Mouse (Mus musculus) heart, embryonic 14.5 days (tissue): Measurements from ENCODE around the gene Cnst. TPM values are rescaled to one million over a fixed set of nuclear protein-coding genes. Genes with fewer than 3 reads are reported as not detected.

Source experiments
- ATAC-seq: fragments of 200-750 bp; cut with Nextera tagmentation; 2 replicates; pipeline ENCODE4 v1.8.0; 2017; ENCODE audit warnings: low read depth, moderate TSS enrichment; ENCODE audit not compliant: insufficient number of reproducible peaks, insufficient read depth, low FRiP score
- H3K27ac ChIP-seq, 2 experiments: fragments of 200-500 bp in 1 of 2; fragments of 300-500 bp in 1 of 2; sonication (generic) in 1 of 2; replicated peaks in 1 of 2; 2 replicates each; pipeline ENCODE4 v1.5.1; 2012 to 2014; ENCODE audit warnings: low read depth in 2 of 2, low read length in 2 of 2, control low read depth in 1 of 2, mild to moderate bottlenecking in 1 of 2, mixed read lengths in 1 of 2; ENCODE audit not compliant: control insufficient read depth in 1 of 2, insufficient read depth in 1 of 2
- H3K27me3 ChIP-seq: fragments of 300-500 bp; sonication (generic); 2 replicates; pipeline ENCODE4 v1.6.1; 2014; ENCODE audit warnings: mild to moderate bottlenecking, low read length, control low read depth; ENCODE audit not compliant: control insufficient read depth, insufficient read depth
- H3K36me3 ChIP-seq: fragments of 300-500 bp; sonication (generic); 2 replicates; pipeline ENCODE4 v1.6.1; 2014; ENCODE audit warnings: mild to moderate bottlenecking, control low read depth, low read length, mixed read lengths; ENCODE audit not compliant: control insufficient read depth, insufficient read depth
- H3K4me1 ChIP-seq, 2 experiments: fragments of 200-500 bp in 1 of 2; fragments of 300-500 bp in 1 of 2; sonication (generic) in 1 of 2; 2 replicates each; pipeline ENCODE4 v1.6.1; 2012 to 2014; ENCODE audit warnings: low read length in 2 of 2, control low read depth in 1 of 2, mixed read lengths in 1 of 2; ENCODE audit not compliant: control insufficient read depth in 2 of 2, insufficient read depth in 2 of 2
- H3K4me2 ChIP-seq: fragments of 300-500 bp; sonication (generic); 2 replicates; pipeline ENCODE4 v1.6.1; 2014; ENCODE audit warnings: mild to moderate bottlenecking, low read length
- H3K4me3 ChIP-seq, 2 experiments: fragments of 200-500 bp in 1 of 2; fragments of 300-500 bp in 1 of 2; sonication (generic) in 1 of 2; 2 replicates each; pipeline ENCODE4 v1.5.1; 2012 to 2014; ENCODE audit warnings: low read length in 2 of 2, mild to moderate bottlenecking in 2 of 2, control low read depth in 1 of 2, low read depth in 1 of 2, moderate library complexity in 1 of 2; ENCODE audit not compliant: control insufficient read depth in 1 of 2, insufficient read depth in 1 of 2
- H3K9ac ChIP-seq: fragments of 300-500 bp; sonication (generic); 2 replicates; pipeline ENCODE4 v1.6.1; 2014; ENCODE audit warnings: mild to moderate bottlenecking, low read length
- H3K9me3 ChIP-seq: fragments of 300-500 bp; sonication (generic); 2 replicates; pipeline ENCODE4 v1.6.1; 2016; ENCODE audit warnings: low read length, control low read depth; ENCODE audit not compliant: control insufficient read depth
- WGBS: fragments of 180-500 bp; shearing (Covaris S2); extraction: QIAGEN DNeasy Blood & Tissue Kit; methylation state at CpG from one replicate; pipeline ENCODE4 v1.1.7; 2014; 5-methylcytosine and 5-hydroxymethylcytosine counted together
- polyA plus RNA-seq: library from polyadenylated mRNA; unstranded; fragments of >200 nt; fragmentation: Nextera tagmentation; extraction: Ambion mirVana; gene quantifications from 2 replicates; pipeline ENCODE4 v1.2.1, GENCODE M21; 2014

Gene Cnst
- polyA plus RNA-seq, 1 experiment from 2014 or later = 18.1 TPM

DNA sequence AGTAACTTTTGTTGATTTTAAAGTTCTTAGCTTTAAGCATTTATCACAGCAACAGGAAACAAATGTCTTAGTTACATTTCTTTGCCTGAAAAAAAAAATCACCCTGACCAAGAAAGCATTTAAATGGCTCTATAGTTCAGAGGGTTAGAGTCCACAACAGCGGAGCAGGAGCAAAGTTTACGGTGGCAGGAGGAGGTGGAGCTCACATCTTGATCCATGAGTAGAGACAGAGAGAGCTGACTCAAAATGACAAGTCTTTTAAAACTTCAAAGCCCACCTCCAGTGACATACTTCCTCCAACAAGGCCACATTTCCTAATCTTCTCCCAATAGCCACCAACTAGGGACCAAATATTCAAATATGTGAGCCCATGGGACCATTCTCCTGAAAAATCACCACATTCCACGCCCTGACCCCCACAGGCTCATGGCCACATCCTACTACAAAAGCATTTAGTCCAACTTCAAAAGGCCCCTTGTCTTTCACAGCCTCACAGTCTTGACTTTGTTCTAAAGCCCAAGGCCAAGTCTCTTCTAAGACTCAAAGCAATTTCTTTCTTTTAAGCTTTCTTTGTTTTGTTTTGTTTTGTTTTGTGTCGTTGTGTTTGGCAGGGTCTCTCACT, 118.2 kb downstream of the Cnst start:
- Histone ChIP-seq H3K27ac (no peak overlapping the region), H3K9me3 (no peaks in the 10 kb centered on the region), H3K4me3 (no peak overlapping the region), H3K4me1 (peaks cover 3 to 4% of the 10 kb centered on the region in 2 experiments; a peak in 3 of 4 replicates), H3K27me3 (no peaks in the 10 kb centered on the region), H3K9ac (no peak overlapping the region), H3K4me2 (no peak overlapping the region), H3K36me3 (no peaks in the 10 kb centered on the region)
- no peak for ATAC-seq
- 87% methylated on average over 4 of the region's 4 CpGs for WGBS

DNA sequence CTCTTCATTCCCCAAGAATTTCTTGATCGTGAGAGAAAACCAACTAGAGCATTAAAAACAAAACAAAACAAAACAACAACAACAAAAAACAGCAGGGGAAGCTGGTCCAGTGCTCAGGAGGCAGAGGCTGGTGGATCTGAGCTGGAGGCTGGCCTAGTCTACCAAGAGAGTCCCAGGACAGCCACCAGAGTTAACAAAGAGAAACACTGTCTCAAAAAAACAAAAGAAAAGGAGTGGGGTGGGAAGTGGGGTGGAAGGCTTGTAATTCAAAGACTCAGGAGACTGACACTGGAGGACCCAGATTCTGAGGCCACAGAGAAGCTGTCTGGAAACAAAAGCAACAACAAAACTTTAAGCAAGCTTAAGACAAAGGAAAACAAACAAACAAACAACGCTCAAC, 120.8 kb downstream of the Cnst start:
- no peak for ATAC-seq
- H3K4me3 ChIP-seq = no peak overlapping the region
- no peaks in the 10 kb centered on the region for H3K9me3 ChIP-seq
- peaks cover 11% of the 10 kb centered on the region for H3K36me3 ChIP-seq
- 75% methylated on average over 2 of the region's 2 CpGs for WGBS
- peak overlapping the region in 1 of 2 experiments; percentile 88; a peak in 2 of 4 replicates for H3K27ac ChIP-seq
- H3K27me3 ChIP-seq = no peaks in the 10 kb centered on the region
- peak overlapping the region; percentile 77 for H3K4me2 ChIP-seq
- H3K4me1 ChIP-seq = peaks cover 3 to 10% of the 10 kb centered on the region in 2 experiments
- H3K9ac ChIP-seq = no peak overlapping the region

DNA sequence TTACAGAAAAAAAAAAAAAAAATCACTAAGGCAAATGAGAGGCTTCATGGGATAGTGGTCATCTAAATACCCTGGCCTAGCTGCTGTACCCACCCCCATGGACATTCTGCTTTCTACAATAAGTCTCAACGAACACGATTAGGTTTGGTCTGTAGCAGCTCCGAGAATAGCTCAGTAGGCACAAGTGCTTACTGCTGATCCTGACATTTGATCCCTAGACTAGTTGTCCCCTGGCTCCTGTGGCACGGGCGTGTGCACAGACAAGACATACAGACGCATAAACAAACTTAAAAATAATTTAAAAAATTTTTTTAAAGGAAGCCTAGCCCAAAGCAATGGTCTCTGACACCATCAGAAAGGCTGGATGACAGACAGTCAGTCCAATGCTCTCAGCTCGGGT, 121.3 kb downstream of the Cnst start:
- 2% methylated on average over 7 of the region's 7 CpGs for WGBS
- no peak for ATAC-seq
- H3K9me3 ChIP-seq = no peaks in the 10 kb centered on the region

DNA sequence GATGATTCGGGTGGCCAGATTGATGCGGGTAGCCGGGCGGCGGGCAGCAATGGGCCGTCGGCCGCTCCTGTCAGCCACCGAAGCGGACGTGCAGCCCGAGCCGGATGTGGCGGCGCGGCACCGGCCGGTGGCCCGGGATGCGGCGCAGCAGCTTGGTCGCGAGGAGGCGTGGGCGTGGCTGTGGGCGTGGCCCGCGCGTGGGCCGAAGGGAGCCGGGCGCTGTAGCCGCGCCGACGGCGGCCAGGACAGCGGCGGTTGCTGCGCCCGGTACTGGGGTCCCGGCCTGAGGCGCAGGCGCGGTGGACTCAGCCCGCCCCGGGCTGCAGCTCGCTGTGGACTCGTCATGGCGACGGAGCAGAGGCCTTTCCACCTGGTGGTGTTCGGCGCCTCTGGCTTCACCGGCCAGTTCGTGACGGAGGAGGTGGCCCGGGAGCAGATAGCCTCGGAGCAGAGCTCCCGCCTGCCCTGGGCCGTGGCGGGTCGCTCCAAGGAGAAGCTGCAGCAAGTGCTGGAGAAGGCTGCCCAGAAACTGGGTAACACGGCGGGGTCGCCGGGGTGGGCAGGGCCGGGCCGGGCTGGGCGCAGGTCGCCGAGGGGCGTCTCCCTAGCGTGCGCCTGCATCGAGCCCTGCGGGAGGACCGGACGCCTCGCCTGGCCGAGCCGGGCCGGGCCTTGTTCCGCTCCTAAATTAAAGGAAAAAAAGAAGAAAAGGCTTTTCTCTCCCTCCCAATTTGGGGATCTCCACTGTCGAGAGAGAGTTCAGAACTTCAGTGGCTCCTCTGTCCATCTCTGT, 122.0 kb downstream of the Cnst start, which contains the start of gene Sccpdh:
TSS of gene Sccpdh (plus strand) at position 198 of the 793 bp plus-strand sequence.
- WGBS = under 1% methylated on average over 81 of the region's 84 CpGs
- peak within 1 kb of the TSS; percentile 56 to 88 for H3K27ac ChIP-seq
- peak; percentile 95 for ATAC-seq
- H3K4me3 ChIP-seq = peak within 1 kb of the TSS; percentile 67 to 81
- H3K4me1 ChIP-seq = peaks cover 3 to 10% of the 10 kb centered on the region in 2 experiments
- H3K9ac ChIP-seq = peak within 1 kb of the TSS; percentile 87
- H3K4me2 ChIP-seq = peak within 1 kb of the TSS; percentile 77
- peaks cover 23% of the 10 kb centered on the region for H3K36me3 ChIP-seq
- H3K9me3 ChIP-seq = no peaks in the 10 kb centered on the region
- H3K27me3 ChIP-seq = no peaks in the 10 kb centered on the region

More for the DNA sequence above, 121.3 kb downstream of the Cnst start:
- peak overlapping the region; percentile 67 to 81 for H3K4me3 ChIP-seq
- peaks cover 3 to 10% of the 10 kb centered on the region in 2 experiments for H3K4me1 ChIP-seq
- peaks cover 15% of the 10 kb centered on the region for H3K36me3 ChIP-seq
- peak overlapping the region; percentile 56 to 88 for H3K27ac ChIP-seq
- peak overlapping the region; percentile 77 for H3K4me2 ChIP-seq
- H3K9ac ChIP-seq = peak overlapping the region; percentile 87
- no peaks in the 10 kb centered on the region for H3K27me3 ChIP-seq

DNA sequence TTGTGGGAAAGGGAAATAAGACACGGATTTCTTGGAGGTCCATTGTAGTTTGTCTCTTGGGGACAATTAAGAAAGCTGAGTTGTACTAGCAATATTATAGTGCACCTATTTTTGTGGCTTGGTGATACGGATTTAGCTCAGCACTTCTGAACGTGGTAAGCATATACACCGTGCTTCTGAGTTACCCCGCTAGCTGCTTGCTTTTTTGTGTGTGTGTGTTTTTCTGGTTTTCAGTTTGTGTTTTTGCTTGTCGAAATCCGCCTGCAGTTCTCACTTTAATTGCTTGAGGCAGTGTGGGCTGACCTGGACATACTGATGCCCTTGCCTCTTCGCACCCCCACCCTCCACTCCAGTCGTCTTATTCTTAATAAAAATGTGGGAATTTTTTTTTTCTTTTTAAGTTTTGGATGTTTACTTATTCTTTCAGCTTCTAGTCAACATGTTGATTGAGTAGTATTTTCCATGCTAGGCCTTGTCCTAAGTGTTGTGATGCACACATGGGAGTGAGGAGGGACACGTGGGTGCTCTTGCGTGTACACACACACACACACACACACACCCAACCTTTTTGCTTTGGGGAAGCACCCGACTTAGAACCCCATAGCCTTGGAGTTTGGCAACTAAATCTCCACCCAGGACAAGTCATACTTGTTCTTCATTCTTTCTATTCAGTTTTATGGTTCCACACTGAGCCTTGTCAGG, 122.8 kb downstream of the Cnst start:
- Histone ChIP-seq H3K4me3 (peak overlapping the region; percentile 67 to 81), H3K27me3 (no peaks in the 10 kb centered on the region), H3K27ac (peak overlapping the region; percentile 56 to 88), H3K9ac (peak overlapping the region; percentile 87), H3K9me3 (no peaks in the 10 kb centered on the region), H3K36me3 (peaks cover 31% of the 10 kb centered on the region), H3K4me2 (peak overlapping the region; percentile 77), H3K4me1 (peaks cover 3 to 10% of the 10 kb centered on the region in 2 experiments)
- no peak for ATAC-seq
- 18% methylated on average over 12 of the region's 12 CpGs for WGBS

DNA sequence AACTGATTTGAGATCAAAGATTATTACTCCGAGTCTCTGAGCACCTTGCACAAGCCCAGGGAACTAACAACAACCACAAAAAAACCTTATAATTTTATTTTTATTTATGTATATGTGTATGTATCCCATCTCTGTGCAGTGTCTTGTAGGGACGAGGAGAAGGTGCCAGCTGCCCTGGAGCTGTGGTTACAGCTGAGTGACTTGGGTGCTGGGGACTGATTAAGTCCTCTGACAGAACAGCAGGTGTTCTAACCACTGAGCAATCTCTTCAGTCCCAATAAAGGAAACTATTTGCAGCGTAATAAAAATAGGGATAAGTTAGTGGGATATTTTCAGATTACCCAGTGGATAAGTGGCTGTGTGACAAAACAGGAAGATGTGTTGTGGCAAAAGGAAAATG, 128.2 kb downstream of the Cnst start:
- no peak overlapping the region for H3K4me2 ChIP-seq
- H3K9ac ChIP-seq = no peak overlapping the region
- H3K4me3 ChIP-seq = no peak overlapping the region
- no peak overlapping the region for H3K27ac ChIP-seq
- no peaks in the 10 kb centered on the region for H3K27me3 ChIP-seq
- H3K36me3 ChIP-seq = peaks cover 78% of the 10 kb centered on the region
- H3K4me1 ChIP-seq = peaks cover 3 to 11% of the 10 kb centered on the region in 2 experiments
- no peak for ATAC-seq
- 90% methylated on average over 3 of the region's 3 CpGs for WGBS
- no peaks in the 10 kb centered on the region for H3K9me3 ChIP-seq

DNA sequence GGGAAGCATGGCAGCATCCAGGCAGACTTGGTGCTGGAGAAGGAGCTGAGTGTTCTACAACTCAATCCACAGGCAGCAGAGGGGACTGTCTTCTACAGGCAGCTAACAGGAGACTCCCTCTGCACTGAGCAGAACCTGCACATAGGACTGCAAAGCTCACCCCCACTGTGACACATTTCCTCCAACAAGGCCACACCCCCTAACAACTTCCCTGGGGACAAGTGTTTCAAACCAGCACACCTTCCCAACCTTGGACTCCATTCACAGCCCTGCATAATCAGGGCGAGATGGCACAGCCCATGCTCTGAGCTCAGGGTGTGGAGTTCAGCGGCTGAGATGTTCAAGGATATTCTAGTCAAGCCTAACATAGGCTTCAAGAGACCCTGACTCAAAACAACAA, 130.9 kb downstream of the Cnst start:
- Histone ChIP-seq H3K4me3 (no peak overlapping the region), H3K27me3 (no peaks in the 10 kb centered on the region), H3K9me3 (no peaks in the 10 kb centered on the region), H3K9ac (no peak overlapping the region), H3K4me1 (peaks cover 2 to 5% of the 10 kb centered on the region in 2 experiments; a peak in 1 of 4 replicates), H3K36me3 (peaks cover 93% of the 10 kb centered on the region), H3K4me2 (no peak overlapping the region), H3K27ac (no peak overlapping the region)
- WGBS = 94% methylated on average over 2 of the region's 2 CpGs
- no peak for ATAC-seq
